Mouse (Mus musculus) mouse trophoblast stem cell (cell line): ENCODE data around the gene Mid1.
"Not testable (repeated sequence)": the region's sequence is repeated elsewhere in the genome, so short reads cannot be mapped to it uniquely, and the experiment has no call there.

Source experiments
- in situ Hi-C, 2 experiments: fragments of 300-500 bp; cut with MseI, MboI; formaldehyde crosslinking; loops; 2 replicates in 1 of 2; 3 replicates in 1 of 2; pipeline ENCODE4 v1.15.1; 2025

The Mid1 gene

GRCm38 (mm10) chrX:169883536-169884272, 198.7 kb downstream of the Mid1 start:
- in situ Hi-C loops: no loop called here

DNA sequence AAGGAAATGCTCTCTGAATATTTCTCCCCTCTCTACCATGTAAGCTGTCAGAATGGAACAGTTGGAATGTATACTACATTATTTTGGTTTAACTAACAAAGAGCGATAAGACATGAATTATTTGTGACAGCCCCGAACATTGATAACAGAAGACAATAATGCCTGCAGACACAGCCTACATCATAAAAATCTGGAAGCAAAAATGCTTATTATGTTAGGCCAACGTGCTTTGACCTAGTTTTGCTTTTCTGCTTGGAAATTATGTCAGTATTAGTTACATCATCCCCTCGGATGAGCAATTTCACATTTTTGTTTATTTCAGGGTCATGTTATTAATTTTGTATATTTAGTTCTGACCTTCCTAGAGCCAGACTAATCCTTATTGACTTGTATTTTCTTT, 205.5 kb downstream of the Mid1 start:
- in situ Hi-C loops: no loop called here

DNA sequence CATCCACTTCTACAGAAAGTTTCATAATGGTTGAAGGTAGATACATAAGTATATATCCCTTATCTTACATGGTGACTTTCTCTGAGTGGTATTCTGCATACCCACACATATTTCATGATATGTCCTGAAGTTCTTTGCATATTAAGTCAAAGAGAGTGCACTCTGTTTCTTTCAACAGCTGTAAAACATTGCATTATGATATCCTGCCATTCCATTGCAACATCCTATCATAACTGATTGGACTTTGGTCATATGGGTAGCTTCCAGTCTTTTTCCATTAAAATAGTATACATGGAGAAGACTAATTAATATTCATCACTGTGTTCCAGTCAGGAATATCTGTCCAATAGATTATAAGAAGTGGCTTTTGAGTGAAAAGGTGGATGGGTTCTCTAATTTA, 207.1 kb downstream of the Mid1 start:
- in situ Hi-C loops: no loop called here

DNA sequence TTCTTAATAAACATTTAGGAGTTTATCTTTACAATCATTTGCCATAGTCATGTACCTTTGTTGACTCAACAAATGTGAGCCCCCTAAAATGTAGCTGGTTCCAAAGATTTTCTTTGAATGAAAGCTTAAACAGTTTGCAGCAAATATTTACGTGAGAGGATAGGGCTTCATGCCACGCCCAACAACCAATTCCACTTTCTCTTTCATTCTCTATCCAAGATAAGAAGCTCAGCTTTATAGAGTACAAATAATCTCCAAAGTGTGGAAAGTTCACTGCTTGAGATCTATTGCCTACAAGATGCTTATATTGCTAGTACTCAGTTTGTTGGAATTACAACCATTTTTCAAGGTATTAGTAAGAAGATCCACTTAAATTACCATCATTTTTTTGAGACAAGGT, 207.6 kb downstream of the Mid1 start:
- in situ Hi-C loops: no loop called here

DNA sequence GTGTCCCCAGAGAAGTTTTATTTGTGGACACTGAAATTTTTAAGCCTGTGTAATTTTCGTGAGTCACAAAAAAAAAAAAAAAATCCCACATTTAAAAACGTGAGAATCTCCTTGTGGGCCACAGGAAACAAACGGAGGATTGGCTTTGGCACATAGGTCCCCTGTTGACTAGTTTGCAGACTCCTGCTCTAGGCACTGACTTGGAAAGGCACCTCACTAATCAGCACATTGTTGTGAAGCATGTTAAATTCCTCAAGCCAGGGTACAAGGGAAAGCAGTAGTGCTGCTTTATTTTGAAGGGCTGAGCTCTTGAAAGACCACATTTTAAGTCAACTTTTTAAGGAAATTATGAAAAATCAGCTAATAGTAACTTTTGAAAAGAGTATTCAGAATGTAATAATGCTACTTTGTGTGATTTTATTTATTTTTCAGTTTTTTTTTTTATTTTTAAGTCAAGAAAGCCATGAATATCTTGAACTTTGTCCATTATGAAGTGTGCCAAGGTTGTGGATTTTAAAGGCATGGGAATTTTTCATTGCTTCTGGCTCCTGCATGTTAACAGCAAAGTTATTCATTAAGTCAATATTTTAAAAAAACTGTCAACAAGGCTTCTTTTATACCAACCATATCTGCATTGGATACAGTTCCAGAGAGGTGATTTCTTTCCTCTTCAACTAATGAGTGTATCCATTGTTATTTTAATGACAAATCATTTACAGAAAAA, 214.4 kb downstream of the Mid1 start:
- in situ Hi-C loops: no loop called here

GRCm38 (mm10) chrX:169902860-169903259, 217.9 kb downstream of the Mid1 start:
- in situ Hi-C loops: no loop called here

DNA sequence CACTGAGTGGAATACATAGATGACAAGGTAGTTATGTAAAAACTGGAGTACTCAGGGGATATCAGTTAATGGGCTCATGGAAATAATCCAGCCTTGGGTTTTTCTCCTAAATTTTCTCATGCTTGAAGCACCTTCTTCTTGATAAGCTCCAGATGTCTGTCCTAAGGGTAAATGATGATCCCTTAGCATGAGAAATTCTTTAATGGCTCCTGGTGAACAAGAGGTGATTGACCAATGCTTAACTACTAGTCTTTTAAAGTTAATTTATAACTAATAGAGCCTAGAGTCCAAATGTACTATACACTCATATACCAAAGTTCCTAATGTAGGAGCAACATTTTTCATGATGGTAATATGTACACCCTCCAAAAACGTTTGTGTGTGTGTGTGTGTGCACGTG, 218.7 kb downstream of the Mid1 start:
- in situ Hi-C loops: no loop called here

DNA sequence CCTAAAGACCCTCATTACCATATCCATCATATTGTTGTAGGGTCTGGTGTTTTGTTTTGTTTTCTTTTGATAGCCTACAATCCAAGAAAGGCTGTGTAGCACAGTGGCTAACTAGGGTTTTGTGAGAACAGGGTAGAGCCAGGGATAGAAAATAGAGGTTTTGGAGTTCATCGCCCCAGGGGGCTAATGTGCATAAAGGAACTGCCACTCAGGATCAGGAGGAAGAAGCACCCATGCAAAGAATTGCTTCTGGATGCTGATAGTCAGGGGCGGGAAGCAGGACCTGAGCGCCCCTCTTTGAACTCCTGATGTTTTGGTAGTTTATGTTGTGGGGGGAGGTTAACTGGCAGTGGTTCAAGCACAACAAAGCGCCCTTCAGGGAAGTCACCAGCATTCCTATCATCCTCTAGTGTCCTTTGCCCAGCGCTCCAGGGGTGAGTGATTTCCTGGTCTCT, 221.1 kb downstream of the Mid1 start:
- in situ Hi-C loops: no loop called here

DNA sequence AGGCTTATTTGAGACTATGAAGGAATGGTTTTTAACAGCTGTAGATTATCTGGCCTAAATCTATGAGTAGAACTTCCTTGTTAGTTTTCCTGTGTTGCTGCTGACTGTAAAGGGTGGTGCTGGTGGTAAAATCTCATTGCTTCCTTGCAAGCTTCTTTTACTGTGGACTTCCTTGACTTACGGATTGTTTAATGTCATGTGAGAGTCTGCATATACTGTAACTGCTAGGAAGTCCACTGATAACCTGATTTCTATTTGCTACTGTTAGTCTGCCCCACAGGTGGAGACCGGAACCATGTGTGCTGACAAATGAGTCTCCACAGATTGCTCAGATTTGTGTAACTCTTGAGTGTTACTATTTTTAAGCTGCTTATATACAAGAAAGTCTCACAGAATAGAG, 224.9 kb downstream of the Mid1 start:
- in situ Hi-C loops: loop anchor here (10.0 kb wide), 1 partner anchor 55 kb away; no protein-coding TSS in a partner anchor

DNA sequence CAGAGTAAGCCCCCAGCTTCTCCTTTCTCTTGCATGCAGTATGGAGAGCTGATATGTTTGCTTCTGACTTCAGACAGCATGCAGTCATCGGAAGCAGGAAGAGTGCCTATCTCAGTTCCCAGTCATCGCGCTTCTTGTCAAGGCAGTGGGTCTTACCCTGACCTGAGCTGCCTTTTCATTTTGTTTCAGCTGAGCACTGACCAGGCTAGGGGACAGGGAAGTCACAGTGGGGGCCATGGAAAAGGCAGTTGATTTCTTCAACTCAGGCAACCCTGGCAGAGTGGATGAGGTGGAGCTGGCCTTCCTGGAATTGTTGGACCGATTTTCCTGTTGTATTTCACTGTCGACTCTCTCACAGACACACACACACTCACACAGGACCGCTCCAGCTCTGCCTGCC, 230.7 kb downstream of the Mid1 start:
- in situ Hi-C loops: loop anchor here (10.0 kb wide), 1 partner anchor 49 kb away; no protein-coding TSS in a partner anchor

- in situ Hi-C loops: no loop called here
Measured at GRCm38 (mm10) chrX:169922541-169922940, 237.5 kb downstream of the Mid1 start.

DNA sequence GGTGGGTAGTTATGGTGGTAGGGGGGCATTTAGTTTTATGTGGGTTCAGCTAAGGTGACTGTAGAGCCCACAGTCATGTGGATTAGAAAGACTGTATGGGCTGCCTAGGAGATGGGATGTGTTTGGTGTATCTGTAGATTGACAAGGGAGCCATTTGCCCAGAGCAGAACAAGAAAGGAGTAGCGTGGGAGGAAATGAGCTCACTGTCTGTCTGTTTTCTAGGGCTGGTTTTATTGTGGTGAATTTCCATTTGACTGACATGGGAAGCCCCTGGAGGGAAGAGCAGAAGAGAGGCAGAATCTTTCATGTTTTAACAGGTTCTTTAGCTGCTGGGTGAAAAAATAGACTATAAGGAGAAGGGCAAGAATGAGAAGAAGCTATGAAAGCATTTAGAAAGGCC, 238.4 kb downstream of the Mid1 start:
- in situ Hi-C loops: no loop called here

- in situ Hi-C loops: no loop called here
Measured at GRCm38 (mm10) chrX:169925600-169925999, 240.6 kb downstream of the Mid1 start.

GRCm38 (mm10) chrX:169927110-169927817, 242.3 kb downstream of the Mid1 start:
- in situ Hi-C loops: no loop called here

DNA sequence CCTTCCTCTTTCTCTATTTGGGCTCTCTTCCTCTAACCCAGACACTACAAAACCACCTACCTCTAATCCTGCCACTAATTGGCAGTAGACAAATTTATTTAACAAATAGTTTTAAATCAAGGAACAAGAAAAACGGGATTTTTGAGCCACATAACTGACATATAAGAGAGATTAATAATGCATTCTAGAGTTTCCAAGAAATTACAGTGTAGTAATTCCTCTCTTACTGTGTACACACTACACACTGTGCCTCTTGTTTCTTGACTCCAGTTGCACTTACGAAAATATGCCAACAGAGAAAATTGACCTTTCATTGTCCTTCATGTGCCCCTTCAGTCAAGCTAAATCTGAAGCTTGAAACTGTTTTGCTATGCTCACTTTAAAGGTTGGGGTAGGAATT, 245.9 kb downstream of the Mid1 start:
- in situ Hi-C loops: loop anchor here (5.0 kb wide), 1 partner anchor 36 kb away; no protein-coding TSS in a partner anchor

- in situ Hi-C loops: loop anchor here (5.0 kb wide), 1 partner anchor 34 kb away; no protein-coding TSS in a partner anchor
Measured at GRCm38 (mm10) chrX:169933228-169933627, 248.2 kb downstream of the Mid1 start.

DNA sequence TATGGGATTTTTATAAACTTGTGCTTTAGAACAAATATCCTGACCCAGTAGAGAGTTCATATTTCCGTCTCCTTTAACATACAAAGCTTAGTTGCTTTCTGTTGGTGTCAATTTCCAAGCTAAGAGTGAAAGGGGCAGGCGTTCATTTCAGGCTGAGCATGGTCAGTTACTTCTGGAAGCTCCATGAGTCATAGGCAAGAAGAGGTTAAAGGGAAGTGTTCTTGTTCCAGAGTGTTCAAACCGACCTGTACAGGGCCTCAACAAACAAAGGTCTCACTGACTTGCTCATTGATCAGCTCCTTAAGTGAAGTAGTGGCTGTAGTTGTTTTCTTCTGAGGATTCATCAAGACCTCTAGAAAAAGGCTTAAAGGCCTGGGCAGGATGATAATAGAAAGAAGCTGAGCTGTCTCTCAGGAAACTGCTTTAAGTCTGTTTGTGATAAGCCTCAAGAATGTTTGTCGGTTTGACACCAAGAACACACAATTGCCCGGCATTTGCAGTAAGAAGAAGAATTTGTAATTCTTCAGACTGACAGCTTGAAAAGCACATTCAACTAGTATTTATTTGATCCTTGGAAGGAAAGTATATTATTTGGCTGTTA, 252.2 kb downstream of the Mid1 start:
- in situ Hi-C loops: no loop called here

- in situ Hi-C loops: no loop called here
Measured at GRCm38 (mm10) chrX:169940531-169940930, 255.5 kb downstream of the Mid1 start.

- in situ Hi-C loops: no loop called here
Measured at GRCm38 (mm10) chrX:169950596-169950995, 265.6 kb downstream of the Mid1 start.

DNA sequence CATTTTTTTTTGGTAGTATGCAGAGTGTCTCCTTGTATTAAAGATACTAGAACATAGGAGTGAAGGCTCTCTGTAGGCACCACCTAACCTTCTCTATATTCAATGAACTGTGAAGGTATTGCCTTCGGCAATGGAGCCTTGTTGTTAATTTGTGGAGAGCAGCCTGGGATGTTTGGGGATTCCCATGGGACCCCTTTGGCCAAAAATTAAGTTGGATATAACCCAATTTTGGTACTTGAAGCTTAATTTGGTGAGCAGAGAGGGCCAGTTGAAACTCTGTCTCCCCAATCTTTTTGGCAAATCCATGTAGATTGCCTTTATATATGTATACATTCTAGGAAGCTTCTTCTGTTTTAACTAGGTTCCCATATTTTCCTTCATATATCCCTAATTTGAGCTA, 284.3 kb downstream of the Mid1 start:
- in situ Hi-C loops: loop anchor here (5.0 to 10.0 kb wide), 2 partner anchors 37 to 55 kb away; no protein-coding TSS in a partner anchor

DNA sequence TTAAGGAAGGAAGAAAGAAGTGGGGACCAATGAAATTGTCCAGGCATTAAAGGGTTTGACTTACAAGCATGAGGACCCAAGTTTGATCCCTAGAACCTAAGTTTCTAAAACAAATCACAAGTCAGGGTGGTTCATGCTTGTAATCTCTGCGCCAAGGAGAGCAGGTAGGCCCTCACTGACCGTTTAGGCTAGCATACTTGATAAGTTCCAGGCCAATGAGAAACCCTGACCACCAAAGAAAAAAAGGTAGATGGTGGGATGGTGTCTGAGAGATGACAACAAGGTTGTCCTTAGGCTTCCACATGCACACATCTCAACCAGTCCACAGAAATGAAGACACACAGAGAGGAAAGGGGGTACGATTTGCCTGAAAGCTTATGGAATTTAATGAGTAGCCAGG, 284.8 kb downstream of the Mid1 start:
- in situ Hi-C loops: loop anchor here (5.0 to 10.0 kb wide), 2 partner anchors 37 to 55 kb away; no protein-coding TSS in a partner anchor

DNA sequence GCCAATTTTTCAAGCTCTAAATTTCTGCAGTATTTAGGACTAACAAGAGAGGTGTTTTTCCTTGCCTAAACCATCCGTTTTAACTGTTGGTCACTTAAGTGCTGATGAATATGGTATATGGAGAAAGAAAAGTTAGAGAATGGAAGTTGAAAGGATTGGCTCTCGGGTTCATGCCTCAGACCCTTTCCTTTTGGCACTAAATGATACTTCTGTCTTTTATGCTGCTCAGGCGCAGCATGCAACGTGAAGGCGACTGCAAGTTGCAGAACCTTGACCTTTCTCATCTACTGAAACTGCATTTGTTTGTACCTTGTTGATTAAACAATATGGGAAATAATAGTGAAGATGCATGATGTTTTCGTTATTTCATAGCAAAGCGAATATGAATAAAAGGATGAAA, 285.5 kb downstream of the Mid1 start:
- in situ Hi-C loops: not testable (repeated sequence)
